6 mouse cellular contexts compared by ENCODE assay signal in genomic region chr8:111363489-111363888, GRCm38 (mm10).
"Had no signal": no experiment of that assay in that cellular context is flagged by ENCODE, and none has a peak within 500 bp of the region (broad histone marks: within the 10 kb centered on the region; RNA-seq: fewer than 3 reads in every experiment).

No protein-coding gene starts in this region.

- DNase-seq: kidney, adult 8-10 months; kidney, postnatal 4 days; right cerebral cortex, postnatal 4 days; spleen, adult 18-20 months; thymus, adult 2 months; thymus, postnatal 25 days had no signal
